Mouse (Mus musculus) liver, embryonic 13.5 days (tissue): ENCODE data around the gene Thada. TPM values are rescaled to one million over a fixed set of nuclear protein-coding genes. Genes with fewer than 3 reads are reported as not detected.
A peak's percentile ranks its signal among the peaks of the same experiment; 100 is the strongest.

Experiments
- ATAC-seq: fragments of 200-750 bp; cut with Nextera tagmentation; 2 replicates; pipeline ENCODE4 v1.8.0; 2017; ENCODE audit warnings: low read depth, mild to moderate bottlenecking, moderate number of reproducible peaks, moderate library complexity
- DNase-seq: peaks from one replicate; pipeline ENCODE4 v3.0.0; 2022
- H3K27ac ChIP-seq: fragments of 300-500 bp; sonication (generic); 2 replicates; pipeline ENCODE4 v1.5.1; 2015; ENCODE audit warnings: moderate library complexity, mild to moderate bottlenecking, inconsistent platforms
- H3K27me3 ChIP-seq: fragments of 300-500 bp; sonication (generic); 2 replicates; pipeline ENCODE4 v1.6.1; 2015; ENCODE audit warnings: mild to moderate bottlenecking, inconsistent platforms
- H3K36me3 ChIP-seq: fragments of 300-500 bp; sonication (generic); 2 replicates; pipeline ENCODE4 v1.6.1; 2015; ENCODE audit warnings: mild to moderate bottlenecking, inconsistent platforms
- H3K4me1 ChIP-seq: fragments of 300-500 bp; sonication (generic); replicated peaks from 2 replicates; pipeline ENCODE4 v1.6.1; 2015; ENCODE audit warnings: inconsistent platforms
- H3K4me2 ChIP-seq: fragments of 300-500 bp; sonication (generic); 2 replicates; pipeline ENCODE4 v1.6.1; 2015; ENCODE audit warnings: inconsistent platforms, mild to moderate bottlenecking, moderate library complexity
- H3K4me3 ChIP-seq: fragments of 300-500 bp; sonication (generic); replicated peaks from 2 replicates; pipeline ENCODE4 v1.5.1; 2015; ENCODE audit warnings: mild to moderate bottlenecking, inconsistent platforms
- H3K9ac ChIP-seq: fragments of 300-500 bp; sonication (generic); 2 replicates; pipeline ENCODE4 v1.6.1; 2015; ENCODE audit warnings: mild to moderate bottlenecking, inconsistent platforms
- H3K9me3 ChIP-seq: fragments of 300-500 bp; sonication (generic); replicated peaks from 2 replicates; pipeline ENCODE4 v1.6.1; 2016; ENCODE audit warnings: inconsistent platforms
- WGBS: fragments of 180-500 bp; shearing (Covaris S2); methylation state at CpG from one replicate; pipeline ENCODE4 v1.1.7; 2015; ENCODE audit not compliant: insufficient replicate concordance; 5-methylcytosine and 5-hydroxymethylcytosine counted together
- polyA plus RNA-seq: library from polyadenylated mRNA; unstranded; fragments of >200 nt; fragmentation: Nextera tagmentation; extraction: Ambion mirVana; gene quantifications from 2 replicates; pipeline ENCODE4 v1.2.1, GENCODE M21; 2015

Thada gene
- polyA plus RNA-seq, 1 experiment from 2014 or later, result 3.0 TPM

GRCm38 (mm10) chr17:84146458-84147182, 319.4 kb downstream of the Thada start:
- peak overlapping the region; percentile 75 for H3K4me2 ChIP-seq
- peaks cover 100% of the 10 kb centered on the region for H3K4me1 ChIP-seq
- H3K36me3 ChIP-seq, result no peaks in the 10 kb centered on the region
- H3K27ac ChIP-seq, result peak overlapping the region; percentile 98
- ATAC-seq (no peak), DNase-seq (no peak)
- H3K9ac ChIP-seq, result peak overlapping the region; percentile 74
- H3K4me3 ChIP-seq, result peak overlapping the region; percentile 39; the same call in 1 of the 2 replicates
- WGBS, result 43% methylated on average over 7 of the region's 7 CpGs
- no peaks in the 10 kb centered on the region for H3K27me3 ChIP-seq
- H3K9me3 ChIP-seq, result no peaks in the 10 kb centered on the region

- peak overlapping the region; percentile 75 for H3K4me2 ChIP-seq
- H3K4me1 ChIP-seq, result peaks cover 100% of the 10 kb centered on the region
- H3K4me3 ChIP-seq, result peak overlapping the region; percentile 18; the same call in 1 of the 2 replicates
- ATAC-seq (no peak), DNase-seq (no peak)
- H3K27me3 ChIP-seq, result no peaks in the 10 kb centered on the region
- peak overlapping the region; percentile 74 for H3K9ac ChIP-seq
- H3K36me3 ChIP-seq, result no peaks in the 10 kb centered on the region
- peak overlapping the region; percentile 98 for H3K27ac ChIP-seq
- no peaks in the 10 kb centered on the region for H3K9me3 ChIP-seq
- 7% methylated on average over 10 of the region's 10 CpGs for WGBS
Measured at GRCm38 (mm10) chr17:84145826-84146287, 320.1 kb downstream of the Thada start.

- no peaks in the 10 kb centered on the region for H3K36me3 ChIP-seq
- peak overlapping the region; percentile 98 for H3K27ac ChIP-seq
- ATAC-seq, result no peak
- no peak overlapping the region for H3K4me3 ChIP-seq
- no peak for DNase-seq
- peak overlapping the region; percentile 75 for H3K4me2 ChIP-seq
- peaks cover 100% of the 10 kb centered on the region for H3K4me1 ChIP-seq
- H3K9me3 ChIP-seq, result no peaks in the 10 kb centered on the region
- H3K9ac ChIP-seq, result peak overlapping the region; percentile 74
- H3K27me3 ChIP-seq, result no peaks in the 10 kb centered on the region
- 23% methylated on average over 5 of the region's 5 CpGs for WGBS
Measured at GRCm38 (mm10) chr17:84144762-84145599, 321.0 kb downstream of the Thada start.

- peaks cover 98% of the 10 kb centered on the region for H3K4me1 ChIP-seq
- H3K36me3 ChIP-seq, result no peaks in the 10 kb centered on the region
- 82% methylated on average over 3 of the region's 3 CpGs for WGBS
- ATAC-seq (no peak), DNase-seq (no peak)
- no peak overlapping the region for H3K9ac ChIP-seq
- H3K27ac ChIP-seq, result peak overlapping the region; percentile 20
- no peak overlapping the region for H3K4me2 ChIP-seq
- no peaks in the 10 kb centered on the region for H3K27me3 ChIP-seq
- H3K4me3 ChIP-seq, result no peak overlapping the region
- no peaks in the 10 kb centered on the region for H3K9me3 ChIP-seq
Measured at GRCm38 (mm10) chr17:84144130-84144529, 321.9 kb downstream of the Thada start.

- H3K4me1 ChIP-seq, result peaks cover 98% of the 10 kb centered on the region
- no peaks in the 10 kb centered on the region for H3K27me3 ChIP-seq
- 53% methylated on average over 12 of the region's 12 CpGs for WGBS
- no peak overlapping the region for H3K4me2 ChIP-seq
- DNase-seq (no peak), ATAC-seq (no peak)
- H3K4me3 ChIP-seq, result no peak overlapping the region
- no peaks in the 10 kb centered on the region for H3K36me3 ChIP-seq
- H3K9me3 ChIP-seq, result no peaks in the 10 kb centered on the region
- peak overlapping the region; percentile 20 for H3K27ac ChIP-seq
- H3K9ac ChIP-seq, result peak overlapping the region; percentile 37; the same call in 1 of the 2 replicates
Measured at GRCm38 (mm10) chr17:84143219-84143844, 322.7 kb downstream of the Thada start.

GRCm38 (mm10) chr17:84141691-84142090, 324.3 kb downstream of the Thada start:
- DNase-seq, result no peak

GRCm38 (mm10) chr17:84140822-84141507, 325.0 kb downstream of the Thada start:
- Histone ChIP-seq H3K27me3 (no peaks in the 10 kb centered on the region), H3K9me3 (no peaks in the 10 kb centered on the region), H3K36me3 (no peaks in the 10 kb centered on the region), H3K4me2 (no peak overlapping the region), H3K9ac (no peak overlapping the region; the same call in 1 of the 2 replicates), H3K27ac (peak overlapping the region; percentile 20), H3K4me1 (peaks cover 98% of the 10 kb centered on the region), H3K4me3 (no peak overlapping the region)
- DNase-seq (no peak), ATAC-seq (no peak)
- 45% methylated on average over 10 of the region's 10 CpGs for WGBS

More at GRCm38 (mm10) chr17:84141691-84142090, 324.3 kb downstream of the Thada start:
- Histone ChIP-seq H3K9me3 (no peaks in the 10 kb centered on the region), H3K27ac (peak overlapping the region; percentile 20), H3K36me3 (no peaks in the 10 kb centered on the region), H3K4me1 (peaks cover 98% of the 10 kb centered on the region), H3K4me3 (no peak overlapping the region), H3K27me3 (no peaks in the 10 kb centered on the region), H3K4me2 (no peak overlapping the region), H3K9ac (no peak overlapping the region)
- WGBS, result 73% methylated on average over 6 of the region's 6 CpGs
- no peak for ATAC-seq

Other genes with a start within 250 kb of the Thada start
- gene Plekhh2, start 45.7 kb upstream of the Thada start, polyA plus RNA-seq, result 0.39 TPM in 2 replicates
- gene Dync2li1, start 160.3 kb upstream of the Thada start, polyA plus RNA-seq, result 2.5 TPM in 2 replicates
- gene Abcg8, start 210.1 kb upstream of the Thada start, polyA plus RNA-seq, result 0.40 and 0.44 TPM in 2 replicates
- 0.23 and 0.34 TPM in 2 replicates for gene Abcg5, start 216.8 kb upstream of the Thada start, polyA plus RNA-seq